Mouse (Mus musculus): ENCODE data around the gene Ddx18.

GRCm38 (mm10) chr1:121511186-121511585 lies 56.6 kb downstream of the Ddx18 start:
- TF ChIP-seq CTCF (IDR thresholded peaks at IDR 0.05; ENCODE audit: borderline replicate concordance, insufficient read depth, low read depth, low read length) (no peak), POLR2A (IDR thresholded peaks at IDR 0.05; ENCODE audit: borderline replicate concordance, insufficient read depth, low read length) (no peak)

All from cerebellum, adult 2 months (tissue).